Mouse (Mus musculus) kidney, postnatal 4 days (tissue): ENCODE data around the gene Trim45.

Source experiments
- DNase-seq, 2 experiments: peaks; one replicate each; pipeline ENCODE4 v3.0.0; 2021; ENCODE audit warnings: mixed read lengths in 2 of 2

Trim45 gene

DNA sequence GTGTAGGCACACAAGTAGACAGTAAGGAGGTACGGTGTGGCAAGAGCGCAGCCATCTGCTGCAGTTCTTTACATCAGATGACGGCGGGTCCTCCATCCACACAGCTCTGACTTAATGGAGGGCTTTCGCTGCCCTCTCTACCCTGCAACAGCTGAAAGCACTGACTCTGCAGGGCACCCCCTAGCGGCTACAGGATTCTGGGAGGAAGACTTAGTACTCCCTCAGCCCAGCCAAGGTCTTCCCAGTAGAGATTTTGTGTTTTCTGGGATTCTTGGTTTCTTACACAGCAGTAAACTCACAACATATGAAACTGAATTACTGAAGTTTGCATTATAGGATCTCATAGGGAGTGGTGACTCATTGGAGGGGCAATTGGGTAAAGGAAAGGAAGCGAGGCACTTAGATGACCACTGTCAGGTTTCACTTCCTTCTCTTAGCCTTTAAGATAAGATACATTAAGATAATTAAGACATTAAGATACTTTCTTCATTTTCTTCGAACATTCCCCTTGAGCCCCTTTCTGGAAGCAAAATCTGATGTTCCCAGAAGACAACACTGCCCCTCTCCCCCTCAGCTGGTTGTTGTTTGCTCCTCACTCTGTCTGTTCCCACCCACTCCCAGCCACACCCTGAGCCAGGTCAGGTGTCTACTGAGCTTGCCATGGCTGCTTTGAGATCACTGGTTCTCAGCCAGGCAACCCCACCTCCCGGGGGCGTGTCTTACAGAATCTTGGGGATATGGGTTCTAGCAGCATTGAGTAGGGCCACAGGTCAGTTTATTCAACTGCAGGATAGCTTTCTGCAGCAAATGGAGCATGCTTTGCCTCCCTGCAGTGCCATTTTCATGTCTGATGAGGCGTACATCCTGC is 10.3 kb downstream of the Trim45 start:
- peak; percentile 34 to 44 for DNase-seq

- DNase-seq: no peak
These were observed 13.5 kb downstream of the Trim45 start for GRCm38 (mm10) chr3:100935521-100935920.

DNA sequence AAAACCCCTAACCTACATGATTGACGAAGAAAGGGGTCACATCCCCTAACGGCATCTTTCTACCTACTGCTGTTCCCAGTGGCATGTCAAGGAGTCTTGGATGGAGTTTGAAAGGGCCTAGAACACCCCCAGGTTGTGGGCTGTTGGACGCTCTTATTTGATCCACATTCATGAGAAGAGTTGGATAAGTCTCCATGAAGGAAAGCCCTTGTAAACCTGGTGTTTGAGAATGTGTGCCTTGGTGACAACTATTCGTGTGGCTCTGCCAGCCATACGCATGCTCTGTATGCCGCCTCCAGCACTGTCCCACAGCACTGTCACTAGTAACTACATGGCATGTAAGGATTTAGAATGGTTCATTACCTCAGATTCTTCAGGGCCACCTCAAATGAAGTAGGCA is 14.2 kb downstream of the Trim45 start:
- DNase-seq: no peak

GRCm38 (mm10) chr3:100938211-100938610 is 16.2 kb downstream of the Trim45 start:
- no peak for DNase-seq

DNA sequence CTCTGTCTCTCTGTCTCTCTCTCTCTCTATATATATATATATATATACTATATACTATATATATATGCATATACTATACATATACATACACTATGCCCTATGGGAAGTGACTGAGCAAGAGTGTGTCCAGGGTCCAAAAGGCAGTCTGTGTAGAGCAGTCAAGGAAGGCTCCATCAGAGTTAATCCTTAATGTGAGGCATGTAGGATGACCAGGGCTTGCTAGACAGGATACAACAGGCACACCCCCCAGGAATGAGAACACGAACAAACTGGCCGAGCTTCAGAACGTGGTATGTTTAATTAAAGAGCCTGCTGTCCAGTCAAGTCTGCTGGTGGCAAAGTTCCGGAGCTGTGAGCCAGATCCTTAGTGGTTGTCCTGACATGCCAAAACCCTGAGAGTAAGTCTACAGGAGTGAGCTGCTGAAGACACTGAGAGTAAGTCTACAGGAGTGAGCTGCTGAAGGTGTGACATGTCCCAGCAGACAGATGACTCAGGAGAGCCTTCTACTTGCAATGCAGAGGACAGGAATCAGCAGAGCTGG is 18.6 kb downstream of the Trim45 start:
- DNase-seq: peak in 1 of 2 experiments; percentile 14

DNA sequence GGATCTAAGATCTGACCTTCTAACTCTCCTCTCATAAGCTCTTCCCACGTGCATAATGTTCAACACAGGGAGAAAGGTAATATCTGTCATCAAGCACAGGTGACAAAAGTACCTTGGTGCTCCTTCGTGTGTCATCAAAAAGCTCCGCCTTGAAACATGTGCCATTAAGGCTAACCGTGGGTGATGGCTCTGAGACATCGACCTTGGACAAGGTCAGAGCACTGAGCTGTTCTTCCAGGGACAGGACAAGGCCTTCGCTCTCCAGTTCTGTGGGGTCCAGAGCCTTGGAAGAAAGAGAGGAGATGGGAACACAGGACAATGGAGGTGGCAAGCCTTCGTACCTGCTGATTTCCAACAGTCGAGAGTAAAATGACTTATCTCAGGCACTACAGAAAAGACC is 25.3 kb downstream of the Trim45 start:
- DNase-seq: no peak

GRCm38 (mm10) chr3:100951531-100951930 is 29.5 kb downstream of the Trim45 start:
- no peak for DNase-seq

DNA sequence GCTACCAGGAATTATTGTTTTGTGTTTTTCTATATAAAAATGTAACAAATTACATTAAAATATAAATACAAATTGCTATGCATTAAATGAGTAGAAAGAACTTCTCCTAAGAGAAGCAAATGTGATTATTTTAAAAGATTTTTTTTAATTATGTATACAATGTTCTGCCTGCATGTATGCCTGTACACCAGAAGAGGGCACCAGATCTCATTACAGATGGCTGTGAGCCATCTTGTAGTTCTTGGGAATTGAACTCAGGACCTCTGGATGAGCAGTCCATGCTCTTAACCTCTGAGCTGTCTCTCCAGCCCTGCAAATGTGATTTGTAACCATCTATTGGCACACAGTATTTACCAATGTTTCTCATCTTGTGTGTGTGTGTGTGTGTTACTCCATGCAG is 32.6 kb downstream of the Trim45 start:
- no peak for DNase-seq

- no peak for DNase-seq
These were observed 39.0 kb downstream of the Trim45 start for GRCm38 (mm10) chr3:100961007-100961406.

DNA sequence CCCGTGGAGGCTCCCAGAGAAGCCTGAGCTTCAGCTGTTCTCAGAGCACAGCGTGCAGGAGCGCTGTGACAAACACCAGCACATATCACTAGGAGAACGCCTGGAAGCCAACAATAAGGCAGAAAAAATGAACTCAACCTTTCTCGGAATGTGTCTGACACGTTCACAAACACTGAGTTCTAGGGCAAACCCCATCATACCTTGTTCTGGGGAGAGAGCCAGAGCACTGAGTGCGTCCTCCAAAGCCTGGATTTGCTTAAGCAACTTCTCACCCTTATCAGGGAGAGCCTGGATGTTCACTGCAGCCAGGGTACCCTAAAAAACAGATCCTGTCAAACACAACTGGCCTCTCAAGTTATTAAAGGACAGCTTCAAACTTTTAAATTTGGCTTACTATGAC is 39.5 kb downstream of the Trim45 start:
- no peak for DNase-seq

DNA sequence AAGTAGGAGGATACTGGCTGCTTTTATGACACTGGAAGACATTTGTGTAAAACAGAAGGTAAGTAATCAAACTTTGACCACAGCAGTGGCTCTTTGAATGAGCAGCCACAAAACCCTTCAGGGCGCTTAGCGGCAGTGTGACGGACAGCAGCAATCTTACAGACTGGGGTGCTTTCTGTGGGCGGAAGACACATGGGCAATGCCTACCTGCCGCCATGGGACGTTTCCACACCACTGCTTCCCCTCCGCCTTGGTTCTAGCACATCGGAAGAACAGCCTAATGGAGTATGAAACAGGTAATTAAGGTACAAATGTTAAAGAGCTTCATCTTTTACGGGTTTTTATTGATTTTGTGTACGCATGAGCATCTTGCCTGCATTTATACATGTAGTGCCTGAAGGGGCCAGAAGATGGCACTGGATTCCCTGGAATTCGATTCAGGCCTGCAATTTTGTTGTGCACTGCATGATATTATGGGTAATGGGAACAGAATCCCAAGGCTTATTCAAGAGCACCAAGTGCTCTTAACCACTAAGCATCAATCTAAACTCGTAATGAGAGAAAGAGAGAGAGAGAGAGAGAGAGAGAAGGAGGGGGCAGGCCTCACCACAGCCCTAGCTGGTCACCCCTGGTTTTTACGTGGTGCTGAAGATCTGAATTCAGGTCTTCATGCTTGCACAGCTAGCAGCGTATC is 42.0 kb downstream of the Trim45 start:
- peak; percentile 59 to 68 for DNase-seq

DNA sequence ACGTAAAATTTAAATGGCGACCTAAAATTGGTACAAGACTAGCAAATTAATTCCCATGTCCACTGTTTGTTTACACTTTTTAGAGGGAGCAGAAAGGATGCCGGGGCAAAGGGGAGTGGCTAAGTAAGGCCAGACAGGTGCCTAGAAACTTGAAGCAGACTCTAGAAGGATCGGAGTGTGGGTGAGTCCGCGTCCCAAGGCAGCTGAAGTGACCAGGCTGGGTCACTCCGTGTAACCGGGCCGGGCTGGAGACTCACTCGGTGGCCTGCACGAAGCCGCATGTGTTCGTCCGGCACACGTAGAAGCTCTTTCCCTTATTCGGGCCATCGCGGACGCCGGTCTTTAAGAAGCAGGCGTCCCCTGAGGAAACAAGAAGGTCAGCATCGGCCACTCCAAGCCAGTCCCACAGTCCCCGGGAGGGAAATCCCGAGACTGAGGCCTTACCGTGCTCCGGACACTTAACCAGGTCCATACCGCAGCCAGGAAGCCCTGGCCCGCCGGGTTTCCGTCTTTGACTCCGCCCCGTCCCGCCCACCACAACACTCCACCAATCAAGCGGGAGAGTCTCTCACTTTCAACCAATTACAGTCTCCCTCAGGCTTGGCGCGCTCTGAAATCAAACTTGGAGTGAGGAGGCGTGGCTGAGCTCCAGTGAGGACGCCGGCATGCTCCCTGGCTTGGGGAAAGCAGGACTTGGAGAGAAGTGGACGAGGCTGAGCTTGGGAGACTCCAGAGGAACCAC is 47.3 kb downstream of the Trim45 start, which contains the start of gene Ttf2:
Gene Ttf2 (minus strand): TSS at position 488 of the 742 bp plus-strand sequence.
- peak; percentile 96 for DNase-seq

- no peak for DNase-seq
These were observed 51.9 kb downstream of the Trim45 start for GRCm38 (mm10) chr3:100973906-100974305.

DNA sequence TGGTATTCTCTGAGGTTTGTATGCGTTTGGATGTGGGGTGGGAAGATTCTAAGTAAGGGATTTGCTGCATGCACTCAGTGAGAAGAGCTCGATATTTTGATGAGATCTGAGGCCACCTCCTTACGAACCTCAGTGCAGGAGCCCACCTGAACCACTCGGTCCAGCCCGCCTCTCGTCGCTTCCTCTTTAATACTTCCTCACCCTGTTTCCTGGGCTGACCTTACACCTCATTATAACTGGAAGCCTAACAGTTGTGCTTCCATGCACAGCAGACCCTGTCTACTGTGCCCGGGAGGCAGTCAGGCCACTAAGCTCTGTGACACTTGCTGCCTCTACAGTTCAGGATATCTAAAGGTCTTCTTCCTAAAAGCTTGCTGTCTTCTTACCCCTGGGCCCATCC is 57.3 kb downstream of the Trim45 start:
- no peak for DNase-seq
